Mouse (Mus musculus) forelimb bud, embryonic 11.5 days (tissue): Measurements from ENCODE around the gene Tatdn3.

Experiments
- DNase-seq: peaks from one replicate; pipeline ENCODE4 v3.0.0-alpha.2; 2012; ENCODE audit warnings: low read depth, low spot score

Tatdn3 gene

DNA sequence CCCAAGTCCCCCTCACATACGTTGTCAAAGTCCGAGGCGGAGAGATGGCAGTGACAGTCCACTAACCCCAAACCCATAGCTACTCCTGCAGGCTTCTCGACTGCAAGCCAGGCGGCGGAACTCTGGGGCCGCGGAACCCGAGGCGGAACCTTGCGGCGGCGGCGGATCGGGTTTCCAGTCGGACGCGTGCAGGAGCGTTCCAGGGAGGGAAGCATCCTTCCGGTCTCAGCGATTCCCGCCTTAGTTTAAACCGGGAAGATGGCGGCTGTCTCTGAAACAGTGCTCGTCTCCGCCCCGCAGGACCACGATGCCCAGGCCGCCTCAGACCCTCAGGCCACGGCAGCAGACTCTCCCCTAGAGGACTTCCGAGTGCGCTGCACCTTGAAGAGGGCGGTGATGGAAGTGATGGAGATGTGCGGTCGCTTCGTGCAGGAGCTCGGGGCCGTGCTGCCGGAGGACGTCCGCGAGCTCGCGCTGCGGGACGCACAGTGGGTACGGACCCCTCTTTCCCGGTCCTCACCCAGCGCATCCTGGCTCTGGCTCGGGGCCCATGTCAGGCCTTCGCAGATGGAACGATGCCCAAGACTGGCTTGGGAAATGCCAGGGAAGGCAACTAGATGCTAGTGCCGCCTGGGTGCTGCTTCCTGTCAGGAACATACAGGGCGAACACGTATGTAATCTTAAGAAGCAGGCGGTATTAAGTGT, at the start of gene Tatdn3, which contains the start of gene Nsl1:
Tatdn3 (minus strand) TSS at position 152 of the 705 bp plus-strand sequence.
Nsl1 (plus strand) TSS at position 232 of the 705 bp plus-strand sequence.
- peak; percentile 87 for DNase-seq

DNA sequence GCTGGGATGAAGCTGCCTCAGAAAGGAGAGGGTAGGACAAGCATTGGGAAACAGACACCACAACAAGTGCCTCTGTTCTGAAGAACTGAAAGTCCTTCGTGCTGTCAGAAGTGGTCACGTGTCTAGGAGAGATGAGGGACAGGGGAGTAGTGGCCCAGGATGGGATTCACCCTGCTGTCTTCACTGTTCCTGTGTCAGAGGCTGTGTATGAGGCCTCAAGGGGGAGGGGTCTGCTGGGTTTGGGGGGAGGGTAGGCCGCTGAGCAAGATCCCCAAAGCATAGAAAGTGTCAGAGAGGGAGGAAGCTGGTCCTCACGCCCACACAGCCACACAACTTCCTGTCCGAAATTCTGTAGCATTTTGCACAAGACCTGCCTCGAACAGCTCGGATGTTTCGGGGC, 48.4 kb upstream of the Tatdn3 start:
- no peak for DNase-seq

DNA sequence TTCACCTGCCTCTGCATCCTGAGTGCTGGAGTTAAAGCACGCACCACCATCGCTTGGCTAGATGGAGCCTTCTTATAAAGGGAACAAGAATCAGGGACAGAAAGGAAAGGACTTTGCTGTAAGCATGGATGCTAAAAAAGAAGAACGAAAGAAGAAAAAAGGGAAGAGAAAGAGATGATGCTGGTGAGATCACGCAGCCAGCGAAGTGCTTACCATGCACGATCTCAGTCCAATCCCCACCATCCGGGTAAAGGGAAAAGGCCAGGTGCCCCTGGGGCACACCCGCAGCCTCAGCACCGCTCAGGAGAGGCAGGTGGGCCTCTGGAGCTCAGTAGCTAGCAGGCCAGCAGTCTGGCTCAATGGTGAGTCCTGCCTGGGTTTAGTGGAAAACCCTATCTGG, 47.2 kb upstream of the Tatdn3 start:
- DNase-seq, result no peak

DNA sequence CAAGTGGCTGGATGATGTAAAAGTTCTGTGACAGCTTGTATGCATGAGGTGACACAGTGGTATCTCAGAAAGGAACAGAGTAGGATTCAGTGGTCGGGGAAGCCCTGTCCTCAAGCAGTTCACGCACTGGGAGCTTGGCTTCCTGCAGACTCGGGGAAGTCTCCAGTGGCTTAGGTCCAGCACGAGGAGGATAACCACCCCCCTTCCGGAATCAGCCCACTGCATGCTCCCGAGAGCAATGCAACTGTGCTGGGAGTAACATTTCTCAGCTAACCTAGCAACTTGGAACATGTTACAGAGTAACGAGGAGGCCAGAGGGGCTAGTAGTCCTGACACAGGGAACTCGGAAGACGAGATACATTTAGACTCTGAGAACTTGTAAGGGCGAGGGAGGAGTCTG, 44.6 kb upstream of the Tatdn3 start:
- no peak for DNase-seq

DNA sequence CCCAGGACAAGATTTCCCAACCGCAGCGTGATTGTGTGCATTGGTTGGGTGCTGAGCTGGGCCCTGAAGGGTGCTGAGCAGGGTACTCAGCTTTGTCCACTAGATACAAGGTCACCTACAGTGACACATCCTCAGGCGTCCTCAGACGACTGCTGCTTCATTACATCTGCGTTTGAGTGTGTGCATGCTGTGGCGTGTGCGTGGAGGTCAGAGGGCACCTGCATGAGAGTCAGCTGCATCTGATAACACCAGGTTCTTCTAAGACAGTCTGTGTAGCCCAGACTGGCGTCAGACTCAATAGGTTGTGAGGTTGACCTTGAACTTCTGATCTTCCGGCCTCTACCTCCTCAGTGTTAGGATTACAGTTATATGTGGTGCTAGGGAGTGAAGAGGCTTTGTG, 42.5 kb upstream of the Tatdn3 start:
- DNase-seq, result no peak

DNA sequence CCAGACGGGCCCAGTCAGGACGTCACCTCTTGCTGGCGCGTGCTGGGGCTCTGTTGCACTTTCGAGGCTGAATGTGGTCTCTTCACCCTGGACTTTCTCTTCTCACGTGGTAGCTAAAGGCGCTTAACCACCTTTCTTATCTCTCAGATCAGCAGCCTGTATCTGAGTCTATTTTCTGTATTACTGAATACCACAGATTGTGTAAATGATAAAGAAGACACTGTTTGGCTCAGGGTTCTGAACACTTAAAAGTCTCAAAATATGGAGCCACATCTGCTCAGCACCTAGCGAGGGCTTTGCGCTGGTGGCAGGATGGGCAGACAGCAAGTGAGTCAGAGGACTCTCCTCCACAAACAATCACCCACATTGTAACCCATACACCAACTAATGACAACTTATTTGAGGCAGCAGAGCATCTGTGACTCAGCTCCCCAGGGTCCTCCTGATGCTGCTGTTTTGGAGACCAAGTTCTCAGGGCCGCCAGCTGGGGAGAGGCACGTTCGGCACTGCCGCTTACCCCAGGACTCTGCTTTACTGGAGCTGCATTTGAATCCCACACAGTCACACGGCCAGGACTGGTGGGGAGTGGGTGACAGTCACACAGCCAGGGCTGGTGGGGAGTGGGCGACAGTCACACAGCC, 40.1 kb upstream of the Tatdn3 start:
- no peak for DNase-seq

DNA sequence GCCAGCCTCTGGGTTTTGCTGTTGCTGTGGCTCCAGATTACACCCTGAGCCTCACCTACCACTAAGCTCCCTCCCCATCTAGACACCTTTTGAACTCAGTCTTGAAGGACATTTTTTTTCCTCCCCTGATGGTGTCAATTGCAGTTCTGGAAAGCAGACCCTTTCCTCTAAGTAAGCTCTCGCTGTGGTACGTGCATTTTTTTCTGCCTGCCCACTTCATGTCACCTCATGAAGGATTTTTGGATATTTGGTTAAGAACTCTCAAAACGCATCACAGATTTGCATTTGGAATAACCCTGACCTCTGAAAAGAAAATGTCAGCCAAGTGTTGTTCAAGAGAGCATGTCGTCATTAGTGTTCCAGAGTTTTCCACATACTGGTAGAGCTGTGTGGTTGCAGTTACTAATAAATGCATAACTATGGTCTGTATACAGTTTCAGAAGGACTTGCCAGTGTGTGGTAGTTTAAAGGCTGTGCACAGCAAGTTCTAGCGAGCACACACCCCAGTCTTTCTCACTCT, 37.1 kb upstream of the Tatdn3 start:
- DNase-seq, result no peak

DNA sequence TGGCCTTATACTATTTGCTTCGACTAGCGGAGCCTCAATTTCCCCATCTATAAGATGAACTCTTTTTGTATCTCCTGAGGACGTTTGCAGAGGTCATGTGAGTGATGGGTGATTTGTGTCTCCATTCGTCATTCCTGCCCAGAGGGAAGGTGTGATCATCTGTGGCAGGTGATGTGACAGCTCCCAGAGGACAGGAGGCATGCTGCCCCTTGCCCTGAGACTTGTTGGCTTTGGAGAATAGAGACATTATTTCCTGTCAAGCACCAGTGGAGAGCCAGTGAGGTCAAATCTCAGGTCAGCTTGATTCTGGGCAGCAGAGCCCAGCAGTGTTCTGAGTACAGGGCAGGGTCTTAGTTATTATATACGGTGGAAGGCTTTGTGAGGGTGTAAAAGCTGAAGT, 36.4 kb upstream of the Tatdn3 start:
- no peak for DNase-seq

DNA sequence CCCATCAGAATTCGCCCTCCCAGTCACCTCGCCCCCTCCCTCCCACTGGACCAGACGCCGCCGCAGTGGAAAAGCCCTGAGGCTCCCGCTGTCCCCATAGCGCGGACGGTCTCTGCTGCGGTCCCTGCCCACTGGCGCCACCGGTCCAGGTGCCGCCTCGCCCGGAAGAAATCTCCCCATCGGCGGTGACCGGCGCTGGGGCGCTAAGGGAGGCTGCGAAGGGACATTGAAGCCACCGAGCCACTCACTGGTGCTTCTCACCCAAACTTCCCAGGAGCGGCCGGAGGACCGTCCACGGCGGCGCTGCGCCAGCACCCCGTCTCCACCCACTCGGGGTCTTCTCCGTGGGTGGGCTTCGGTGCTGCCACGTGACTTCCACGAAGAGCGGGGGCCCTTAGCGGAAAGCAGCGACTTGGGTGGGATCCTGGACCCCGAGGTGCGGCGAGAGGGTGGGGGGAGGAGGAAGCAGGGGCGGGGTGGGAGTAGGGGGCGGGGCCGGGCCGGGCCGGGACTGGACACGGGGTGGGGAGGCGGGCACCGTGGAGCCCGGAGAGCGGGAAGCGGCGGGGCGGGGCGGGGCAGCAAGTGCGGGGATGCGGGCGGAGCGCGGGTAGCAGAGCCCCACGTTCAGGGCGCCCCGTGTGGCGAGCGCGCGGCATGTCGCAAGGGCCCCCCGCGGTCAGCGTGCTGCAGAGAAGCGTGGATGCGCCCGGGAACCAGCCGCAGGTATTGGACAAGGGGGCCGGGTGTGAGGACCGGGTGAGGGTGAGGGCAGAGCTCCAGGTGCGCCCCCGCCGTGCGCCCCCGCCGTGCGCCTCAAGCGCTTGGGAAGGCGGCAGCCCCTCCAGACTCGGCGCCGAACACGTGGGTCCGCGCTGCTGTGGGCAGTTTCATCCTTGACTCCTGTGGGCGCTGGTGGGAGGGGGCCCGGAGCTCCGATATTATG, 35.3 kb upstream of the Tatdn3 start, which contains the start of gene Batf3:
Batf3 (plus strand) TSS at position 46 of the 946 bp plus-strand sequence.
- DNase-seq, result peak; percentile 30

DNA sequence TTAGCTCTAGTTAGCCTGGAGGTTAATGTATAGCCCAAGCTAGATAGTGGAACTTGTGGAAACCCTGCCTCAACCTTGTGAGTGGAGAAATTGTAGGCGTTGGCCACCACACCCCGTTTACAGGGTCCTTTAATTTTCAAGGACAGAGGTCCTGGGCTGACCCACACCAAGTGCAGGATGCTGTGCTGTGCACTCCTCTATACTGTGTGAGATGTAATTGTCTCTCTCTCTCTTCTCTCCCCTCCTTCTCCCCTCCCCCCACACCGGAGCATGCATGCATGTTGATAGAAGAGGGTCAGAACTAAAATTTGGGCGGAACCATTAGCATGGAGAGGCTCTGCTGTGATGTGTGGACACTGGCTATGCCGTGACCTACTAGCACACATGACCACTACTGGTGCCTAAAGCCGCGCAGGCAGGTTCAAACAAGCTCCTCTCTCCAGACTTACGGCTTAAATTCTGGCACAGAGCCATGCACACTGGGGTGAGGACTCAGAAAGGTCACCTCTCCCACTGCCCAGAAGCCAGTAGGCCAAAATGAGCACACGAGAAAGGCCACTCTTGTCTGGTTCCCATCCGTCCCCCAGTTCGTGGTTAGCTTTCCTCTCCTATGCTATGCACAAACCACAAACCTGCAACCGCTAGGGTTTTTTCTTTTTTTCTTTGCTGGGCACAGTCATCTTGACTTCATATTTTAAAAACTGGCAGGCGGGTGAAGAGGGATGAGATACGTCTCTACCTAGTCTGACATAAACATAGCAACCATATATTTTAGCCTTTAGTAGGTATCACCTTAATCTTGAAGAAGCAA, 34.3 kb upstream of the Tatdn3 start:
- DNase-seq, result peak; percentile 4

DNA sequence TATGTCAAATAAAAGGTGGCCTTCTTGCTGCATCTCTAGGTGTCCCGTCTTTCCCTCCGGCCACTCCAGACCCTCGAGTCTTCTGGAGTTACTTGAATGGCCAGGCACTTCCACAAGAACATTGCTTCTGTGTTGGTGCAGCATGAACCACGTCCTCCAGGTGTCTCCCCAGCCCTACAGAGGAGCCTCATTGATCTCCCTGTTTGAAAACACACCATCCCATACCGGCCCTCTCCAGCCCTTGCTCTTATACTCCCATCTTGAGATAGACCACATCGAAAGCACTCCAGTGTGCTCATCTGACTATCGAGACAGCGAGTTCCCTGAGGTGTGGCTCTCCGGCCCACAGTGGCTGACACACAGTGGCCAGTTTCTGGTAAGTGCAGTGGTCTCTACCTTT, 32.3 kb upstream of the Tatdn3 start:
- no peak for DNase-seq

DNA sequence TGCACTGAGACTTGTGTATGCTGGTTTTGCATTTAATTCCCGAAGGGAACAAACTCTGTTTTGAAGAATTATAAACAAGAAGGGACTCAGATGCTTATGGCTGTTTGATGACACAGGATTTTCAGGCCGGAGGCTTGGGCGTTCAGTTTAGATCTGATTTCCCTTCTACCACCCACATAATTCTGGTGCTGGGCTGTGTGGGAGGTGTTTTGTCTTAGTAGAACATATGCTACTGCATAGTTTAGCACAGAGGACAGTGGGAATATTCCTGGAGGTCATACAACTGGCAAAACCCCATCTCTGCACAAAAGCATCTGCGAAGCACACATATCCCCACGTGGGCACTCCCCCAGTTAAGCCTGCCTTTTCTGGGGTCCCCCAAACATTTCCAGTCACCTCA, 30.8 kb upstream of the Tatdn3 start:
- no peak for DNase-seq

DNA sequence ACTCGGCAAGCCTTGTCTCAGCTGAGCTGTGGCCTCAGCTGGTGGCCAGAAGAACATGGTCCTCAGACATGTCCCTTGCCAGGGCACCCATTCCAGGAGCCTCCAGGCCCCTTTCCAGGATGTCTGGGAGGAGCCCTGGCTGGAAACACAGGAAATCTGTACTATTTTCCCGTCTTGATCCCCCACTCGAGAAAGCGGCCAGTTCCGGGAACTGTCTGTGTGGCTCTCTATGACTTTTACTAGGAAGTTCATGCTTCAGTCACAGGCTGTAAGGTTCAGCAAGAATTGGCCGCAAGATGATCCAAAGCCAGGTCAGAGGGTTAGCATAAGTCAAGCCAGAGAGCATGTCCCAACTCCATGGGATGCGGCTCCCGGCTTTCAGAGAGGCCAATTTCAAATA, 29.3 kb upstream of the Tatdn3 start:
- DNase-seq, result no peak

DNA sequence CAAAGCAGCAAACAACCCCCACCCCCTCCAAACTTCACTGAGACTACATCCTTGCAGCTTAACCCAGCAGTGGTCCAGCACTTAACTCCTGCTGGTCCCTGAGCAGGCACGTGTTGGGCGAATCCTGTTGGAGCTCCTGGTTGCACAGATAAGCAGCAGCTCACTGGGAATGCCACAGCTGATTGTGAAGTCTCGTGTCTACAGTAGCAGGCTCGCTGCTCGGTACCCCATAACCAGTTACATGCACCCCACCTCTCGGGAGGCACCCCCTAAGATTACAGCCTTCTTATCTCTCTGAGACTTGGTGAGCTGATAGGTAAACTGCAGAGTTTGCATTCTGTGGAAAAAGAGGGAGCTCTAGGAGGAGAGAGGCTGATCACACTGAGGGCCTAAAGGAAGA, 26.6 kb upstream of the Tatdn3 start:
- DNase-seq, result no peak

DNA sequence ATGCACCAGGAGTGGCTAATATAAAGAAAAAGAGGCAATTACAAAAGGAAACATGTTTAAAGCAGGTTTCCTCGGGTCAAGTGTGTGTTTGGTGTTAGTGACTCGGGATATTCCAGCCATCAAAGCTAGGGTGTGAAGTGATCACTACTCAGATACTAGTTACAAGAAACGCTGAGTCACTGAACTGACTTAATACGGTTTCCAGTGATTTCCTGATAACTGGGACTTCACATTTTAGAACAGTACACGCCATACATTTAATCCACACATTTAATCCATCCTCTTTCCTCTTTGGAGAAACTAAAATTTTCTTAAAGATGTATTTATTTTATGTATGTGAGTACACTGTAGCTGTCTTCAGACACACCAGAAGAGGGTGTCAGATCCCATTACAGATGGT, 25.2 kb upstream of the Tatdn3 start:
- no peak for DNase-seq

DNA sequence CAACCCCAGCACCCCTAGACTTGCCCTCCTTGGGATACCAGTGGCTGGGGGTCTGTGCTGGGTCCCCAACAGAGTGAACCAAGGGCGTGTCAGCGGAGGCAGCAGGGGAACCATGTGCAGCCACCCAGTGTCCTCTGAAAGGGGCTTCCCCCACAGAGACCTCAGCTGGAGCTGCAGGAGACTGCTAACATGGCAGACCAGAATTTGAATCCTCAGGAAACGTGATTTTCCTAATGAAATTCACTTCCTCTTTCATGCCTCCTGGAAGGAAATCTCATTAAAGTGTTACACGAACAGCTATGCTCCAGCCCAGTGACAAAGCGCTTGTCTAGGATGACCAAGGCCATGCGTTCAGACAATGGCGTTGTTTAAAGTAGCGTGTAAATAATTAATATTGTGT, 24.2 kb upstream of the Tatdn3 start:
- no peak for DNase-seq

DNA sequence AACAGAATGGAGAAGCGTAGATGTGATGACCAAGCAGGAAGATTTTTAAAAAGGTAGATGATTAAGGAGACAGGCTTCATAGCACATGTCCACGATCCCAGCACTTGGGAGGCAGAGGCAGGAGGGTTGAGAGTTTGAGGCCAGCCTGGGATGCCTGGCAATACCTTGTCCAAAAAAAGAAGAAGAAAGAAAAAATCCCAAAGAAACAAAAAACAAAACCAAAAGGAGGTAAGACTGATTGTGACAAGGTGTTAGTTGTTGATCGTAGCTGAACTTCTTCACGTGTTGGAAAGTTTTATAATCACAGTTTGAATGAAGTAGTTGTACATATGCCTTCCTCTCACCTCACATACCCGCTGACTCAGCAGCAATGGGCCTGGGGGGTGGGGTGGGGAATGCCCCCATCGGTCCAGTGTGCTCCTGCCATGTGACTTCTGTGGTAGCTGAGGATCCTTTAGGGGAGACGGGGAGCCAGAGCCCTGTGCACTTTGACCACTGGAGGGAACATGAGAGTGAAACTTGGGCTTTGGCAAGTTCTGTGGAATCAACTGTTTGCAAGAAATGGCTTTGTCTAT, 23.7 kb upstream of the Tatdn3 start:
- DNase-seq, result no peak

DNA sequence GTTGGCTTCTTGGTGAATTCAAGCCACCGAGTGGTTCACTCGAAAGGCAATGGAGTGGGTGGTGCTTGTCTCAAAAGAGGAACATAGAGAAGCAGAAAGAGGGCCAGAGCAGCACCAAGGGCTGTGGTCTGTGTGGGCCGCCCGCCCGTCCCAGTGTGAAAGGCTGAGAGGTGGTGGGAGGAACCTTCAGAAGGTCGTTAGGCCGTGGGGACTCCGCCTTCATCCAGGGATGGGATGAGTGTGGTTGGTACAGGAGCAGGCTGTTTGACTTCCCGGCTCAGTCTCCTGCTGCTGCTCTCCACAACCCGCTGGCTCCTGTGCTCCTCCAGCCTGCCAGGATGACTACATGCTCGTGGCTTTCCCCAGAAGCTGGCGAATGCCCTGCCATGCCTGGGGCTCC, 22.9 kb upstream of the Tatdn3 start:
- DNase-seq, result no peak

DNA sequence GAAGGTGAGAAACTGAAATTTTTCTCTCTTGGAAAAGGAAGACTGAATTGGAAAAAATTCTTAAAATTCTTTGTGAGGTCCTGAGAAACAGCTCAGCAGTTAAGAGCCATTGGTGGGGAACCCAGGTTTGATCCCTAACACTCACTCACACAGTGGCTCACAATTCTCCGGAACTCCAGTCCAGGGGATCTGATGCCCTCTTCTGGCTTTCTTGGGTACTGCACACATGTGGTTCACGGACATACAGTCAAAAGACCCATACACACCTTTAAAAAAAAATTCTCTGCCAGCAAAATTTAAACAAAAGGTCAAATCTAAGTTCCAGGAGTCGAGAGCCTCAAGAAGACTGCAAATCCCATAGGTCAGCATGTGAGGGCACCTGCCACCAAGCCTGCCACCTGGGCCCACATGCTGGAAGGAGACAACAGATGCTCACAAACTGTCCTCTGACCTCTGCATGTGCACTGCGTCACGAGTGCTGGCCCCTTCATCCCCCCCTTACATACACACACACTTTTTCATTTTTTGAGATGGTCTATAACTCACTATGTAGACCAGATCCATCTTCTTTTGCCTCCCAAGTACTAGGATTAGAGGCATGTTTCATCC, 22.3 kb upstream of the Tatdn3 start:
- DNase-seq, result peak; percentile 41

DNA sequence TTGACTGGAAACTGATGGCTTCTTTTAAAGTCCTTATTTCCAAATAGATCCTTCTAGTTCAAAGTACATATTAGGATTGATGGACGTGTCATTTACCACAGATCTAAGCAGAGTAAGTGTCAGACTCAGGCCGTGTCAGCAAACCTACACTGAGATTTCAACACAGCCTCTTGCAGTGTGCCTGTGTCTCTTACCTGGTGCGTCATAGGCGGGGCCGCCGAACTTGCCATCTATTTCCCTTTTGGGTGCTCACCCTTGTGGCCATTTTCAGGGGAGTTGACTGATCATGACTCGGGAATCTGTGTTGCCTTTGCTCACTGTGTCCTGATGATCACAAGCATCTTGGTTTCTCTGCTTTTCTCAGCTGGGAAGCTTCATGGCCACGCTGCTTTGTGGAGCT, 20.5 kb upstream of the Tatdn3 start:
- DNase-seq, result no peak
